Mouse (Mus musculus): Measurements from ENCODE around the gene Olfr1448.
"Not testable (repeated sequence)": the region's sequence is repeated elsewhere in the genome, so short reads cannot be mapped to it uniquely, and the experiment has no call there.

Gene Olfr1448

DNA sequence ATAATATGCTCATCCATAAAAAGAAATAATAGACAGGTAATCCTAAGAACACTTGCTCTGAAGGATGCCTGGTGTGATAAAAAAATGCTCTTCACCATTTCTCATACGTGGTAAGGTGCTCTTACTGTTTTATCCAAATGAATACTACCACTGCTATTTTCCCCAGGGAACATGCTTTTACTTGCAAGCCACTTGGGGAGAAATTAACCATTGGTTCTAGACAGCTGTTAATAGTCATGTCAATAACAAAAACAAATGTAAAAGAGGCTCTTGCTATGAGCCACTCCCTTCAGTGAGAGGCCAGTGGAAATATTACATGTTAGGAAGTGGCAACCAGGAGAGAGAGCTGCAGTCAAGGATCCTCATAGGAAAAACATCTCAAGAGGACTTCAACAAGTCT lies at the start of gene Olfr1448:
TSS of gene Olfr1448 (minus strand) at position 101 of the 400 bp plus-strand sequence.
- no peak for DNase-seq (ENCODE audit: low spot score in 2 of 2)

DNA sequence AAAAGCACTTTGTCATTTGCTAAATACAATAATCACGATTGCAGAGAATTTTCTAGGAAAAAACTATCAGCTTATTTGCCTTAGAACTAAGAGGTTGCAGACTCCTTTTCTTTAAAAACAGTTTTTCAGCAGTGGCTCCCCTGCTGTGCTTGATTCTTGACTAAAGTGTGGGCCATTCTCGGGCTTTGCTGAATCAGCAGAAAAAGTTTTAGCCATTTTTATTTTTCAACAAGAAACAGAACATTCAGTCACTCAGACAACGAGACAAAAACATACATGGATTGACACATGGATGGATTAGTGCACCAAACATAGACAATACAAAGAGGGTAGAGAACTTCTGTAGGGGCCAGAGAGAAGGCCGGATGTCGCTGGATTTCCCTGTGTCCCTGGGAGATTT lies 45.9 kb upstream of the Olfr1448 start:
- DNase-seq (ENCODE audit: low spot score in 2 of 2) = not testable (repeated sequence)

DNA sequence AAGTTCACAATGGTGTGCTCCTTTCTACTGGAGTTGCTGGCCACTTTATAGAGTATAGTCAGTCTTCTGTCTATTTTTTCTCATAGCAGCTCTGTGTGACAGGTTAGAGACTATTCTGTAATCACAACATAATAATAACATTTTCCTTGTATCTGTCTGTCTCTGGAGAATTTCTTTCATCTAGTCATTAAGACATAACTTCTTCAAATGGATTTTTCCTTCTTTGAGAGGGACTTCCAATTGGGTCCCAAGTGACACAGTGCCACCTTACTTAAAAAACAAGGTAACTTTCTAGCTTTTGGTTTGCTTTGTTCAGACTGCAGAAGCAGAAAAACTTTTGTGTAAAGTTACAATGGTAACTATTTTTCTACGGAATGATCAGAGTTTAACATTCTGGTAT lies 25.7 kb upstream of the Olfr1448 start, which contains the start of gene Olfr1450:
TSS of gene Olfr1450 (plus strand) at position 301 of the 400 bp plus-strand sequence.
- no peak for DNase-seq (ENCODE audit: low spot score in 2 of 2)

GRCm38 (mm10) chr19:12930540-12930939 lies 6.3 kb upstream of the Olfr1448 start, which contains the start of gene Olfr1449:
Gene Olfr1449 (plus strand): TSS chr19:12930840.
- DNase-seq (ENCODE audit: low spot score in 2 of 2) = no peak

GRCm38 (mm10) chr19:12903643-12904042 lies 20.6 kb downstream of the Olfr1448 start, which contains the start of gene Olfr1447:
Gene Olfr1447 (minus strand): TSS chr19:12903743.
- DNase-seq (ENCODE audit: low spot score in 2 of 2) = no peak

DNA sequence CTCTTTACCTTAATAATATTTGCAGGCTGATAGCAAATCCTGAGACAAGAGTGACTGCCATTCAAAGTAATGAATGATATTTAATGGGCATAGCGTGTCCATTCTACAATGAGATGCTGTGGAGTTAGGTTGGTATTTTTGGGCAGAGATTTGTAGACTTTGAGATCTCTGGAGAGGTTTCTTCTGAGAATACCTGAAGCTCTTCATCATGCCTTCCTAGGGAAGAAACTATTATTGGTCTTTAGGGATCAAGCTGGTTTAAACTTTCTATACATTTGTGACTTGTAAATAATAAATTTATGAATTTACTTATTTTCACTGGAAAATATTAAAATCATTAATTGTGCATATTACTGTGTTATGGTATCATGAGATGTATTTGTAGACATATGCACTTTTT lies 30.8 kb downstream of the Olfr1448 start, which contains the start of gene Olfr1446:
TSS of gene Olfr1446 (minus strand) at position 101 of the 400 bp plus-strand sequence.
- no peak for DNase-seq (ENCODE audit: low spot score in 2 of 2)

GRCm38 (mm10) chr19:12883555-12883954 lies 40.7 kb downstream of the Olfr1448 start, which contains the start of gene Olfr1445:
Gene Olfr1445 (plus strand): TSS chr19:12883855.
- no peak for DNase-seq (ENCODE audit: low spot score in 2 of 2)
